Mouse (Mus musculus): ENCODE data around the gene Vwa7.

DNA sequence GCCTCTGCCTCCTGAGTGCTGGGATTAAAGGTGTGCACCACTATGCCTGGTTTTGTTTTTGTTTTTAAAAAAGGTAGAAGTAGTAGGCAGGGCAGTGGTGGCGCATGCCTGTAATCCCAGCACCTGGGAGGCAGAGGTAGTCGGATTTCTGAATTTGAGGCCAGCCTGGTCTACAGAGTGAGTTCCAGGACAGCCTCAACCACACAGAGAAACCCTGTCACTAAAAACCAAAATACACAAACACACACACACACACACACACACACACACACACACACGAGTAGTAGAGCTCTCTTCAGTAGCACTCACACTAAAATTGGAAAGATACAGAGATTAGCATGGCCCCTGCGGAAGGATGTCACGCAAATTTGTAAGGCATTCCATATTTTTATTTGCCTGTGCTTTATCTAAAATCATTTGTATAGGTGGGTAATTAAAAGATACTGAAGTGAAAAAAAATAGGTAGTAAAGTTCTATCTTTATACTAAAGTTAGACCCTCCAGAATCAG, 32.6 kb downstream of the Vwa7 start:
- TF ChIP-seq USF1 (IDR thresholded peaks at IDR 0.05; ENCODE audit: low read depth) = no peak
- no peak for TF ChIP-seq TCF12 (IDR thresholded peaks at IDR 0.05; ENCODE audit: insufficient read depth, poor library complexity, severe bottlenecking)
- TF ChIP-seq MYOD1 (IDR thresholded peaks at IDR 0.05; ENCODE audit: control insufficient read depth in 1 of 3, insufficient read length in 2 of 3, low read depth in 2 of 3) = no peak
- TF ChIP-seq POLR2AphosphoS2 (IDR thresholded peaks at IDR 0.05; ENCODE audit: insufficient read length, low read depth) = no peak

Data from myocyte (in vitro differentiated cells).